Mouse (Mus musculus): ENCODE data around the gene Rrn3.
A peak's percentile ranks its signal among the peaks of the same experiment; 100 is the strongest.
"Not testable (repeated sequence)": the region's sequence is repeated elsewhere in the genome, so short reads cannot be mapped to it uniquely, and the experiment has no call there.

Gene Rrn3

GRCm38 (mm10) chr16:13780353-13781036 lies at the start of gene Rrn3:
TSS of gene Rrn3 (plus strand) at chr16:13780708.
- peak; percentile 91 for DNase-seq (ENCODE audit: low read depth, low spot score)

DNA sequence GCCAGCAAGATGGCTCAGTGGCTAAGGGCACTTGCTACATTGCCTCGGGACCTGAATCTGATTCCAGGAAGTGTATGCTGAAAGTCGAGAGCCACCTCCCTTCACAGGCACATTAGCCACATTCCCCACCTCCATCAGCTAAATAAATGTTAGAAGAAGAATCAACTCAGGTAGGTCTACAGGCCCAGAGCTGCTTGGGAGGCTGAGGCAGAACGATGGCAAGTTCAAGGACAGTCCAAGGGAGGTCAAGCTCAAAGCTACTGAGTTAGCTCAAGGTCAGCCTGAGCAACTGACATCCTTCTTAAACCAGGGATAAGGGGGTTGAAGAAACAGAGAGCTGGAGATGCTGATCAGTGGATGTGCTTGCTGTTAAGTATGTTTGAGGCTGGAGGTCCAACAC lies 47.7 kb upstream of the Rrn3 start:
- no peak for DNase-seq (ENCODE audit: low read depth, low spot score)

DNA sequence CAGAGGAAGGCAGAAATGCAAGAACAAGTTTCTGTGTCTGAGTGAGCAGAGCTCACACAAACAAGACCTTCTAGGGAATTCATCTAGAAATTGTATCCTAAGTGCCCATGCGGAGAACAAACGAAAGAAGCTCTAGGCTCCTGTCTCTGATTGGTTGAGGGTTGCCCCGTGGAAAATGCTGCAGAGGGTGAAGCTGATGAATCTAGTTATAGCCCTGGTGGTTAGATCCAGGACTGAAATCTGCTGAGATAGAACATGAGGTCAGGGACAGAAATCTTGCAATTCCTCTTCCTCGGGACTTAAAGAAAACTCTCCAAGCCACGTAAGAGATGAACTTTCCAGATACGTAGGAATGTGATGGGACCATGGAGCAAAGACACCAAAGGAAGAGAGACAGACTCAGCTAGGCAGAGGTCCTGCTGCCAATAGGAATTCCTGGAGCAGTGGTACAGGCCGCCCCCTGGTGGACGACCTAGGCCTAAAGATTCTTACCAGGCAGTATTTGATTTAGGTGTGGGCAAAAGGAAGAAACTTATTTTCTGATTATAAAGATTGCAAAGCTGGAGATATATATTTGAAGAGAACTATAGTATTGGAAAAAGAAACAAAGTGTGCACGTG lies 46.9 kb upstream of the Rrn3 start:
- peak; percentile 71 for DNase-seq (ENCODE audit: low read depth, low spot score)

GRCm38 (mm10) chr16:13735977-13736376 lies 44.5 kb upstream of the Rrn3 start:
- DNase-seq (ENCODE audit: low read depth, low spot score): no peak

DNA sequence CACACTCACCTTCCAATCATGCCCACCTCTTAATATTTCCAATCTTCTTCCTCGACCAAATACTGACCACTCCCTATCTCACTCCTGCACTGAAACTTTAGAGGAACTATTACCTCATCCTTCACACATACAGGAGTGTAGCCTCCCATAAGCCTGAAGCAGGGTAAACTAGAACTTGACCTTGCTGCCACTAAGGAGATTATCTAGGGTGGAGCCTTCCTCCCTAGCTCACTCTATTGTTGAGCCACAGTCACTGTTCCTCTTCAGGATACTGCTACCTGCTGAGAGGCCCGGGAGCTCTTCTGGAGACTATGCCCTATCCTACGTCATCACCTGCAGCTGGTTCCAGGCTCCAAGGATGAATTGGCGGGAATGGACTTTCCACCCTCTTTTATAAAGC lies 41.5 kb upstream of the Rrn3 start:
- DNase-seq (ENCODE audit: low read depth, low spot score): not testable (repeated sequence)

DNA sequence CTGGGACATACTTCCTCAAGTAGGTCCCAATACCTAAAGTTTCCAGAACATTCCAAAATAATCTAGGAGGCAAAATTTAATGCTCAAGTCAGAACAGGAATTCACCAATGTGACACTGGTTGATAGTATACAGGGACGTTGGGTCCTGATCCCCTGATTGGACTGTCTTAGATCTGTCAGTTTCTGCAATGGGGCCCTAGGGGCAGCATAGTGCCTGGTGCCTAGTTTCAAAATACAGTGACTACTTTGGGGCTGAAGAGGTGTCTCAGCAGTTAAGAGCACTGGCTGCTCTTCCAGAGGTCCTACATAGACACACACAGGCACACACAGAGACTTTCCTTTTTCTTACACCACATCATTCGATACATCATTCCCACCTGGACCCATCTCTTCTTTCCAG lies 39.7 kb upstream of the Rrn3 start:
- DNase-seq (ENCODE audit: low read depth, low spot score): no peak

DNA sequence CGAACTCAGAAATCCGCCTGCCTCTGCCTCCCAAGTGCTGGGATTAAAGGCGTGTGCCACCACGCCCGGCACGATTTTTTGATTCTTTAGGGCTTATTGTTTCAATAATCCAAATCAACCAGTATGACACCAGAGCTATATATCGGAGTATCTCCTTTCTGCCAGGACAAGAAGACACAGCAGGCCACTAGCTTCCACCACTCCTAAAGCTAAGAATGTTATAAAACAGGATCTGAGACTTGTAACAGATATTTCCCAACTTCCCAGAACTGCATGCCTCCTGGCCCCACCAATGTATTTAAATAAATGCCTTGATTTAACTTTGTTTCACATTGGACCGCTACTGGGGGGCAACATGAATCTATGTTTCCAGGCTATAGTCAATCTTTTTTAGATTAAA lies 32.8 kb upstream of the Rrn3 start:
- no peak for DNase-seq (ENCODE audit: low read depth, low spot score)

- no peak for DNase-seq (ENCODE audit: low read depth, low spot score)
These were observed 32.4 kb upstream of the Rrn3 start for GRCm38 (mm10) chr16:13748124-13748523.

GRCm38 (mm10) chr16:13748813-13749212 lies 31.7 kb upstream of the Rrn3 start:
- DNase-seq (ENCODE audit: low read depth, low spot score): not testable (repeated sequence)

GRCm38 (mm10) chr16:13749306-13749705 lies 31.2 kb upstream of the Rrn3 start:
- no peak for DNase-seq (ENCODE audit: low read depth, low spot score)

DNA sequence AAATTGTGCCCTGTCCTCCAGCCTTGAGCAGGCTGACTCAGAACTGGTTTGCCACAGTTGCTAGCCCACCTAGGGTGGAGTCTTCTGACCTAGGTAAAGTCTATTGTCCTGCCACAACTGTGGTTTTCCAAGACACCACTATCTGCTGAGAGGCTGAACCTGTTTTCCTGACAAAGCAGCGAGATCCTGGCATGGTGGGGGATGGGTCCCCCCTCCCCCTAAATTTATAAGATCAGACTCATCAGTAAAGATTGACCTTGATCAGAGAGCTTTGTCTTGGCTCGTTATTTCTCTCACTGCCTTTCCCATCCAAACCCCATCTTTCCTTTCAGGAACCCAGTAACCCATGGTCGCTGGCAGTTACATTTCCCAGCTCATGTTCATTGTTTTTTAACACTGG lies 30.5 kb upstream of the Rrn3 start:
- no peak for DNase-seq (ENCODE audit: low read depth, low spot score)

DNA sequence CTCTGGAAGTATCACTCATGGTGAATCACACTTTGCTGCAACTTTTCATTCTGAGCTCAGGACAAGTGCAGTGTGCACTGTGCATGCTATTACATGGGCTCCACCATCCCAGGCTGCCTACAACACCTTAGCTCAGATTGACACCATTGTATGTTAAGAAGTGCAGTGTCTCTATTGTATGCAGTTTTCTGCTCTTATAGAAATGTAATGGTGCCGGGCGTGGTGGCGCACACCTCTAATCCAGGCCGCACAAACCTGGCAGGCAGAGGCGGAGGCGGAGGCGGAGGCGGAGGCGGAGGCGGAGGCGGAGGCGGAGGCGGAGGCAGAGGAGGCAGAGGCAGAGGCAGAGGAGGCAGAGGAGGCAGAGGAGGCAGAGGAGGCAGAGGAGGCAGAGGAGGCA lies 29.9 kb upstream of the Rrn3 start:
- DNase-seq (ENCODE audit: low read depth, low spot score): no peak

DNA sequence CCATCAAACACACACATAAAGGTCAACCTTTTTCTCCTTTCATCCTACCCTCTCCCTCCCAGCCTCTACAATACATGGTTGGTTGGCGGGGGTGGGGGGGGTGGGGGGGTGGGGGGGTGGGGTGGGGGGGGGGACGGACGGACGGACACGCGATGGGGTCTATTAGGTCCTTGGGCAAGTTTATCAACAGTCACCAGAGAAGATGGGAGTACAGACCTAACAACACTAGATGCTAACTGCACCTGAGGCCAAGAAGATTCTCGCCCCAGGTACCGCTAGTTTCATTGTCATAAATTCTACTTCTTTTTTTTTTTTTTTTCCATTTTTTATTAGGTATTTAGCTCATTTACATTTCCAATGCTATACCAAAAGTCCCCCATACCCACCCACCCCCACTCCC lies 26.5 kb upstream of the Rrn3 start:
- no peak for DNase-seq (ENCODE audit: low read depth, low spot score)

GRCm38 (mm10) chr16:13754400-13755190 lies 25.9 kb upstream of the Rrn3 start:
- peak; percentile 95 for DNase-seq (ENCODE audit: low read depth, low spot score)

DNA sequence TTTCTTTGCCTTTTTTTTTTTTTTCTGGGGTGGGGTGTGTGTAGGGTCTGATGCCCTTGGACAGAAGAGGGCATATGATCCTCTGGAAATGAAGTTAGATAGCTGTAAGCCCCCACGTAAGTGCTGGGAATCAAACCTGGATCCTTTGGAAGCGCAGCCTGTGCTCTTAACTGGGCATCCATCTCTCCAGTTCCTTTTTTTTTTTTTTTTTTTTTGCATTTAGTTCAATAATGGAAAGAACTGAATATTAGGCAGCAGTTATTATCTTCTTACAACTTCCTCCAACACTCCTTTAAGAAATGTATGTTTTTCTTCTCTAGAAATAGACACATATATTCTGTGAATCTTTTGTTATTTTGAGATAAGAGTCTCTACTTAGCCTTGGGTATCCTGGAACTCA lies 22.7 kb upstream of the Rrn3 start:
- no peak for DNase-seq (ENCODE audit: low read depth, low spot score)

- not testable (repeated sequence) for DNase-seq (ENCODE audit: low read depth, low spot score)
These were observed 17.7 kb upstream of the Rrn3 start for GRCm38 (mm10) chr16:13762807-13763206.

DNA sequence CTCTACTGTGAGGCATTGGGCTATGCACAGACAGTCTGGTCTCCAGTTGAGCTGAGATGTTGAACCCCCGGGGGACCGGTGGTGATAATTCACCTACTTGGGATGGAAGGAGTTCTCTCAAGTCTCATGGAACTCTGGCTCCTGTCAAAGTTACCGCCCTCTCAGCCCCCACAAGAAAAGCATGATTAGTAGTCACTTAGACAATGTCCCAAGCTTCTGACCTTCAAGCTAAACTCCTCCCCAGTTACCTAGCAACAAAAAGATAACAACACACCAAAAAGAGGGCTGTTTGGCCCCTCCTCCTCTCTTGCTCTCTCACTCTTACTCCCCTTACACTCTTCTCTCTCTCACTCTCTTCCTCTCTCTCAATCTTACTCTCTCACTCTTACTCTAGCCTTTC lies 16.0 kb upstream of the Rrn3 start:
- DNase-seq (ENCODE audit: low read depth, low spot score): no peak

GRCm38 (mm10) chr16:13766367-13766766 lies 14.1 kb upstream of the Rrn3 start:
- no peak for DNase-seq (ENCODE audit: low read depth, low spot score)

GRCm38 (mm10) chr16:13771603-13772002 lies 8.9 kb upstream of the Rrn3 start:
- DNase-seq (ENCODE audit: low read depth, low spot score): not testable (repeated sequence)

DNA sequence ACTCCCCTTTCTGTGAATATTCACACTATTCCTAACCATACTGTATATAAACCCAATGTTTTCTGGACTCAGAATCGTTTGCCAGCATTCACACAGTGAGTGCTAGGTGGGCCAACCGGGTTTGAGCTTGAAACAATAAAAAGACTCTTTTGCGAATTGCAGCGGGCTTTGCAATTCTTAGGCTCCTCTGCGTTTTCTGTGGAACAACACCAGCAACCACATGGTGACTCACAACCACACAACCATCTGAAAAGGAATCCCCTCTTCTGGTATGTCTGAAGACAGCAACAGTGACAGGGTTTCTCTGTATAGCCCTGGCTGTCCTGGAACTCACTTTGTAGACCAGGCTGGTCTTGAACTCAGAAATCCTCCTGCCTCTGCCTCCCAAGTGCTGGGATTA lies 8.5 kb upstream of the Rrn3 start:
- DNase-seq (ENCODE audit: low read depth, low spot score): not testable (repeated sequence)

- DNase-seq (ENCODE audit: low read depth, low spot score): not testable (repeated sequence)
These were observed 6.5 kb upstream of the Rrn3 start for GRCm38 (mm10) chr16:13774011-13774410.

- not testable (repeated sequence) for DNase-seq (ENCODE audit: low read depth, low spot score)
These were observed 5.9 kb upstream of the Rrn3 start for GRCm38 (mm10) chr16:13774651-13775050.

DNA sequence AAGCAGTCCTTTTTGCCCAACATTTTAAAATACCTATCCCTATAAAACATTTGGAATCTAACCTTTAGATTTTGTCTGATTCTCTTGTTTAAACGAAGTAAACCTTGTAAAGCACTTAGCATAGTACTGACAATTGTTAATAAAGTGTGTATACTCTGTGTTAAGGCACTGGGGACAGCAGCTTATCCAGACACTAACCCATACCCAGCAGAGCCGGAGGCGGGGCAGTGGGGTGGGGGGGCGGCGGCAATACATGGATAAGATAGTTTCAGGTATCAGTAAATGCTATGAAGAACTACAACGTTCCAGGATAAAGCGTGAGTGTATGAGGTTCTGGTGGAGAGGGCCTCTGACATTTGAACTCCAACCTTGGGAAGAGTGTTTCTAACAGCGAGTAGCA lies 708 bp downstream of the Rrn3 start:
- DNase-seq (ENCODE audit: low read depth, low spot score): no peak

Data from mesoderm, embryonic 11.5 days (tissue).